Comparison of ENCODE assay signal across 8 mouse cellular contexts in the genomic region with DNA sequence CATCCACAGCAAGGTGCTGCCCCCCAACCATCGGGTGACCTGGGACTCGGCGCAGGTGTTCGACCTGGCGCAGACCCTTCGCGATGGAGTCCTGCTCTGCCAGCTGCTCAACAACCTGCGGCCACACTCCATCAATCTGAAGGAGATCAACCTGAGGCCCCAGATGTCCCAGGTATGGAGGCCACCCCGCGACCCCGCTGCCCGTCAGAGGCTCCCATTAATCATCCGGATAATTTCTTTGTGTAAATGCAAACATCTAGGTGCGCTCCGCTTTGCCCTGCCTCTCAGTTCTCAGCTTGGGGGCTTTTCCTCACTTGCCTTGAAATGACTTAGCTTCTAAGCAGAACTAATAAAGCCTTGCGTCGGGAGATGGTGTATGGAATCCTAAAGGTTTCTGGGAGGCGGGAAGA. TPM values are rescaled to one million over a fixed set of nuclear protein-coding genes. Genes with fewer than 3 reads are reported as not detected.
DNase-seq lines count a peak whose midpoint lies in the region; ATAC-seq lines count a peak whose summit lies in the region.

No protein-coding gene starts in this region.

- H3K36me3 ChIP-seq in heart, embryonic 15.5 days: no peaks in the 10 kb centered on the region
- no peaks in the 10 kb centered on the region for H3K36me3 ChIP-seq in hindbrain, embryonic 12.5 days

- ATAC-seq in heart, embryonic 15.5 days (replicated peaks; ENCODE audit: insufficient number of reproducible peaks, insufficient read depth, low FRiP score, low read depth): no peak; the same call in 1 of the 2 replicates
- peak; percentile 1 for ATAC-seq in activated CD4-positive, CD25-positive, alpha-beta regulatory T cell, adult 4 months
- ATAC-seq in hindbrain, embryonic 12.5 days (ENCODE audit: low FRiP score): peak; percentile 76; the same call in 1 of the 2 replicates

- no peaks in the 10 kb centered on the region for H3K9me3 ChIP-seq in heart, embryonic 15.5 days (replicated peaks)
- no peaks in the 10 kb centered on the region for H3K9me3 ChIP-seq in hindbrain, embryonic 12.5 days (replicated peaks)

- H3K4me2 ChIP-seq in heart, embryonic 15.5 days: peak overlapping the region; percentile 86
- H3K4me2 ChIP-seq in hindbrain, embryonic 12.5 days (replicated peaks): peak overlapping the region; percentile 74

- peaks cover 5% of the 10 kb centered on the region; the same call in 1 of the 2 replicates for H3K4me1 ChIP-seq in heart, embryonic 15.5 days (replicated peaks)
- peaks cover 26% of the 10 kb centered on the region for H3K4me1 ChIP-seq in hindbrain, embryonic 12.5 days

- H3K27me3 ChIP-seq in heart, embryonic 15.5 days: no peaks in the 10 kb centered on the region
- no peaks in the 10 kb centered on the region for H3K27me3 ChIP-seq in hindbrain, embryonic 12.5 days

- DNase-seq in heart, adult 9 months (ENCODE audit: low spot score in 2 of 2): no peak
- peak; percentile 48 for DNase-seq in mesoderm, embryonic 11.5 days (ENCODE audit: low read depth, low spot score)
- no peak for DNase-seq in B cell, adult 2 months
- DNase-seq in layer of hippocampus, adult 8-10 months (ENCODE audit: low spot score in 2 of 2): no peak
- DNase-seq in adrenal gland, postnatal 36 days: no peak

- under 1% methylated on average over 18 of the region's 18 CpGs for whole genome bisulfite sequencing in heart, embryonic 15.5 days
- under 1% methylated on average over 18 of the region's 18 CpGs for WGBS in hindbrain, embryonic 12.5 days

- H3K9ac ChIP-seq in heart, embryonic 15.5 days: peak overlapping the region; percentile 74
- H3K9ac ChIP-seq in hindbrain, embryonic 12.5 days: peak overlapping the region; percentile 83

- peak overlapping the region; percentile 91 for H3K27ac ChIP-seq in heart, embryonic 15.5 days
- H3K27ac ChIP-seq in hindbrain, embryonic 12.5 days: peak overlapping the region; percentile 94

- peak overlapping the region; percentile 88 for H3K4me3 ChIP-seq in heart, embryonic 15.5 days
- H3K4me3 ChIP-seq in hindbrain, embryonic 12.5 days: peak overlapping the region; percentile 81

RNA-seq across cellular contexts. Expression of a gene that starts 0.6 kb away (rescaled TPM):
- polyA plus RNA-seq in heart, embryonic 15.5 days (2015; fragmentation: Nextera tagmentation; extraction: Ambion mirVana): 7.4 and 9.6 TPM in 2 replicates
- polyA plus RNA-seq in activated CD4-positive, CD25-positive, alpha-beta regulatory T cell, adult 4 months (2017; shearing (Covaris generic)): 10 to 100 TPM in 1 of 2 experiments, 1 to 10 TPM in 1; 8.7 to 12.2 TPM
- 24.0 and 26.3 TPM in 2 replicates for polyA plus RNA-seq in hindbrain, embryonic 12.5 days (2016; fragmentation: Nextera tagmentation; extraction: Ambion mirVana)
- total RNA-seq in layer of hippocampus, adult 8-10 months (2022): 10 to 100 TPM; 12.2 to 18.1 (median 14.8) TPM
- 1 to 10 TPM; 2.2 to 3.3 TPM for total RNA-seq in adrenal gland, postnatal 36 days (2021)
